Mouse (Mus musculus): ENCODE results near the gene Cyp2ab1. TPM values are rescaled to one million over a fixed set of nuclear protein-coding genes. Genes with fewer than 3 reads are reported as not detected.

Gene Cyp2ab1
- polyA plus RNA-seq, 1 experiment from 2014 or later = not detected

- no peaks in the 10 kb centered on the region for H3K36me3 ChIP-seq (replicated peaks)
- WGBS = 98% methylated on average over 4 of the region's 4 CpGs
- no peaks in the 10 kb centered on the region for H3K9me3 ChIP-seq
- no peak for DNase-seq (ENCODE audit: extremely low spot score, low spot score)
- H3K27ac ChIP-seq = no peak overlapping the region
- no peaks in the 10 kb centered on the region for H3K27me3 ChIP-seq (ENCODE audit: poor library complexity, severe bottlenecking)
- H3K4me1 ChIP-seq = no peaks in the 10 kb centered on the region
- no peak overlapping the region for H3K4me3 ChIP-seq
Measured at GRCm38 (mm10) chr16:20322274-20322673, 2.9 kb downstream of the Cyp2ab1 start.

DNA sequence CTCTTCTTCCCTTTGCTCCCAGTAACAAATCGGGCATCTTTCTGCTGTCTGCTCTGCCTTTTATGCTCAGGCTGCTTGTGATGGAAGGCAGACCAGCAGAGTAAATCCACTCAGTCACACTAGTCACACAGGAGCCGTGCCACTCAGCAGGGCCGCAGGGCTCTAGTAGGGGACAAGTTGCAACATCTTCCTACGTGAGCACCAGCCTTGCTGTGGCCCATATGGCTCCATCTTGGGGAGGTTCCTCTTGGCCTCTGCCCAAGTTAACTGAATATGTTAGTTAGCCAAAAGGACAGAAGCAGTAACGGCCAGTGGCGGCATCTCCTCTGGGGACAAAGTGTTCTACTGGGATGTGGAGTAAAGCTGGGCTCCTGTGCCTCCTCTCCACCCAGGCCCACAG lies 8.4 kb downstream of the Cyp2ab1 start:
- no peaks in the 10 kb centered on the region for H3K4me1 ChIP-seq
- no peak overlapping the region for H3K27ac ChIP-seq
- no peaks in the 10 kb centered on the region for H3K27me3 ChIP-seq (ENCODE audit: poor library complexity, severe bottlenecking)
- no peak for DNase-seq (ENCODE audit: extremely low spot score, low spot score)
- H3K4me3 ChIP-seq = no peak overlapping the region
- WGBS = 91% methylated on average over 6 of the region's 6 CpGs
- H3K36me3 ChIP-seq (replicated peaks) = no peaks in the 10 kb centered on the region
- H3K9me3 ChIP-seq = no peaks in the 10 kb centered on the region

- WGBS = 92% methylated on average over 4 of the region's 4 CpGs
- Histone ChIP-seq H3K27ac (no peak overlapping the region), H3K9me3 (no peaks in the 10 kb centered on the region)
Measured at GRCm38 (mm10) chr16:20315266-20315665, 9.9 kb downstream of the Cyp2ab1 start.

DNA sequence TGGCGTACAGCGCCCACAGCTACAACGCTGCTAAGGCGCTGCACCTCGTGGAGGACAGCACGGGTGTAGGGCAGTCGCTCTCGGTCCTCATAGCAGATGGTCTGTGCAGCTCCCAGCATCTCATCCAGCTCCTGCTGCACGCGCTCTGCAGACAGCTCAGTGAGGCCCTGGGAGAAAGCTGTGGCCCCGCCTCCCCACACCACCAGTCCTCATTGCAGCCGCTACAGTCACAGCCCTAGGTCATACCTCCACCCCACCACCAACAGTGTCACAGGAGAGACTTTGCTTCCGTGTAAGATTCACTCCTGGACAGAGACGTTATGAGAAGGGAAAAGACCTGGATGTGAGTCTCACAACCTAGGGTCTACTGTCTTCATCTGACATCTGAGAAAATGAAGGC lies 12.9 kb downstream of the Cyp2ab1 start:
- Histone ChIP-seq H3K27ac (no peak overlapping the region), H3K4me3 (no peak overlapping the region), H3K36me3 (replicated peaks) (no peaks in the 10 kb centered on the region), H3K4me1 (no peaks in the 10 kb centered on the region), H3K9me3 (no peaks in the 10 kb centered on the region), H3K27me3 (ENCODE audit: poor library complexity, severe bottlenecking) (no peaks in the 10 kb centered on the region)
- WGBS = 73% methylated on average over 14 of the region's 14 CpGs
- no peak for DNase-seq (ENCODE audit: extremely low spot score, low spot score)

More at GRCm38 (mm10) chr16:20315266-20315665, 9.9 kb downstream of the Cyp2ab1 start:
- Histone ChIP-seq H3K4me1 (no peaks in the 10 kb centered on the region), H3K36me3 (replicated peaks) (no peaks in the 10 kb centered on the region), H3K4me3 (no peak overlapping the region), H3K27me3 (ENCODE audit: poor library complexity, severe bottlenecking) (no peaks in the 10 kb centered on the region)
- DNase-seq (ENCODE audit: extremely low spot score, low spot score) = no peak

GRCm38 (mm10) chr16:20301770-20302649 lies 23.2 kb downstream of the Cyp2ab1 start, which contains the start of gene Parl:
TSS of gene Parl (minus strand) at chr16:20302387.
- H3K9me3 ChIP-seq = no peaks in the 10 kb centered on the region
- peak; percentile 85 for DNase-seq (ENCODE audit: extremely low spot score, low spot score)
- H3K27ac ChIP-seq = peak within 1 kb of the TSS; percentile 94
- peaks cover 23% of the 10 kb centered on the region for H3K36me3 ChIP-seq (replicated peaks)
- H3K4me3 ChIP-seq = peak within 1 kb of the TSS; percentile 90
- peaks cover 21% of the 10 kb centered on the region for H3K4me1 ChIP-seq
- under 1% methylated on average over 52 of the region's 52 CpGs for WGBS
- no peaks in the 10 kb centered on the region for H3K27me3 ChIP-seq (ENCODE audit: poor library complexity, severe bottlenecking)

DNA sequence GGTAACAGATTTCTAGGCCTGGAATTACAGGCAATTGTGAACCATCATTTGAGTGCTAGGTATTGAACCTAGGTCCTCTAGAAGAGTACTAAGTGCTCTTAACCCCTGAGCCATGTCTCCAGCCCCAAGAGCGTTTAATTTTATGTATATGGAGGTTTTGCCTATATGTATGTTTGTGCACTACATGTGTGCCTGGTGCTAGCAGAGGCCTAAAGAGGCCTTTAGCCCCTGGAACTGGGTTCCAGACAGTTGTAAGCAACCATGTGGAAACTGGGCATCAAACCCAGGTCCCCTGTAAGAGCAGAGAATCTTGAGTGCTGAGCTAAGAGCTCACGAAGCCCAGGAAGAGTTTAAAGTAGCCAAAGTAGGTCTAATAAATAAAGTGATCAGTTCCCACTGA lies 25.1 kb downstream of the Cyp2ab1 start:
- Histone ChIP-seq H3K9me3 (no peaks in the 10 kb centered on the region), H3K27ac (no peak overlapping the region), H3K36me3 (replicated peaks) (peaks cover 42% of the 10 kb centered on the region), H3K4me1 (peaks cover 21% of the 10 kb centered on the region), H3K27me3 (ENCODE audit: poor library complexity, severe bottlenecking) (no peaks in the 10 kb centered on the region), H3K4me3 (peak overlapping the region; percentile 90; the same call in 1 of the 2 replicates)
- 94% methylated on average over 2 of the region's 2 CpGs for WGBS
- DNase-seq (ENCODE audit: extremely low spot score, low spot score) = no peak

DNA sequence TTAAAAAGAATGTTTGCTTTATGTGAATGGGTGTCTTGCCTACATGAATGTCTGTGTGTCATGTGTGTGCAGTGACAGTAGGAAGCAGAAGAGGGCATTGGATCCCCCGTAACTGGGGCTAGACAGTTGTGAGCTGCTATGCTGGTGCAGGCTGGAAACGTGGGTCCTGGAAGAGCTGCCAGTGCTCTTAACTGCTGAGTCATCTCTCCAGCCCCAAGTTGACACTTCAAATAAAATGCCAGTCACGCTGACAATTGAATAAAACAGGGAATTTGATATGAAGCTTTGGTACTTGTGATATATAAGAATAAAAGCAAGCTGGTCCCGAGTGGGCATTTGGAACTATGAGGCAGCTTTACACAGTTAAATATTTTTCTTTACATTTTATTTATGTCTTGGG lies 45.0 kb downstream of the Cyp2ab1 start:
- H3K4me3 ChIP-seq = no peak overlapping the region
- 85% methylated on average over 4 of the region's 4 CpGs for WGBS
- H3K36me3 ChIP-seq (replicated peaks) = peaks cover 81% of the 10 kb centered on the region

GRCm38 (mm10) chr16:20279395-20279794 lies 45.8 kb downstream of the Cyp2ab1 start:
- Histone ChIP-seq H3K27me3 (ENCODE audit: poor library complexity, severe bottlenecking) (no peaks in the 10 kb centered on the region), H3K9me3 (no peaks in the 10 kb centered on the region), H3K4me1 (no peaks in the 10 kb centered on the region), H3K36me3 (replicated peaks) (peaks cover 73% of the 10 kb centered on the region), H3K27ac (no peak overlapping the region), H3K4me3 (no peak overlapping the region)
- 93% methylated on average over 5 of the region's 5 CpGs for WGBS
- DNase-seq (ENCODE audit: extremely low spot score, low spot score) = no peak

More for the DNA sequence above, 45.0 kb downstream of the Cyp2ab1 start:
- Histone ChIP-seq H3K27ac (no peak overlapping the region), H3K9me3 (no peaks in the 10 kb centered on the region), H3K27me3 (ENCODE audit: poor library complexity, severe bottlenecking) (no peaks in the 10 kb centered on the region), H3K4me1 (no peaks in the 10 kb centered on the region)
- DNase-seq (ENCODE audit: extremely low spot score, low spot score) = no peak

- 34% methylated on average over 3 of the region's 3 CpGs for WGBS
Measured at GRCm38 (mm10) chr16:20272994-20273393, 52.2 kb downstream of the Cyp2ab1 start.

GRCm38 (mm10) chr16:20271339-20271738 lies 53.9 kb downstream of the Cyp2ab1 start:
- no peak overlapping the region for H3K27ac ChIP-seq
- no peaks in the 10 kb centered on the region for H3K9me3 ChIP-seq
- no peaks in the 10 kb centered on the region for H3K27me3 ChIP-seq (ENCODE audit: poor library complexity, severe bottlenecking)
- DNase-seq (ENCODE audit: extremely low spot score, low spot score) = no peak
- no peaks in the 10 kb centered on the region for H3K36me3 ChIP-seq (replicated peaks)
- H3K4me3 ChIP-seq = no peak overlapping the region
- peaks cover 5% of the 10 kb centered on the region; the same call in 1 of the 2 replicates for H3K4me1 ChIP-seq
- 85% methylated on average over 4 of the region's 4 CpGs for WGBS

More at GRCm38 (mm10) chr16:20272994-20273393, 52.2 kb downstream of the Cyp2ab1 start:
- Histone ChIP-seq H3K36me3 (replicated peaks) (peaks cover 9% of the 10 kb centered on the region), H3K9me3 (no peaks in the 10 kb centered on the region), H3K27me3 (ENCODE audit: poor library complexity, severe bottlenecking) (no peaks in the 10 kb centered on the region), H3K4me3 (no peak overlapping the region), H3K27ac (no peak overlapping the region), H3K4me1 (peaks cover 5% of the 10 kb centered on the region; the same call in 1 of the 2 replicates)
- no peak for DNase-seq (ENCODE audit: extremely low spot score, low spot score)

- Histone ChIP-seq H3K36me3 (replicated peaks) (no peaks in the 10 kb centered on the region), H3K4me3 (no peak overlapping the region)
Measured at GRCm38 (mm10) chr16:20265089-20265488, 60.1 kb downstream of the Cyp2ab1 start.

More at GRCm38 (mm10) chr16:20265089-20265488, 60.1 kb downstream of the Cyp2ab1 start:
- no peaks in the 10 kb centered on the region for H3K4me1 ChIP-seq
- no peaks in the 10 kb centered on the region for H3K9me3 ChIP-seq
- no peak for DNase-seq (ENCODE audit: extremely low spot score, low spot score)
- H3K27ac ChIP-seq = no peak overlapping the region
- no peaks in the 10 kb centered on the region for H3K27me3 ChIP-seq (ENCODE audit: poor library complexity, severe bottlenecking)
- WGBS = 87% methylated on average over 7 of the region's 7 CpGs
